In the genomic region with DNA sequence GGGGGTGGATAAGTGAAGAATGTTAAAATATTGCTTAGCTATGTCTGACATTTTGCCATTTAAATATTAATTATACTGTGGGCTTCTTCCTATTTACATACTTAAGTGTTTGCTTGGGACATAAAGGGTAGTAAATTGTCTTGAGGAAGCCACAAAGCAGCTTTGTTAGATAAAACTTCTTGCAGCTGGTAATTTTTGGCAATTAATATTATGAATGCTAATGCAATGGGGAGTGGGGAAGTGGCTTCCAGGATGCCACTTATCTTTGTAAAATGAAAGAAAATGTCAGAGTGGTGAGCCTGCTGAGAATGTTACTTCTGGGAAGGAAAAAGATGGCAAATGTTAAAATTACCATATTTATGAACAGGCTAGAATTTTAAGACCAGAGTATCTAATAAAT, we compare ENCODE assay signal across 23 mouse cellular contexts.
DNase-seq lines count a peak whose midpoint lies in the region; ATAC-seq and TF ChIP-seq lines count a peak whose summit lies in the region.
"Had no signal": no experiment of that assay in that cellular context is flagged by ENCODE, and none has a peak within 500 bp of the region (broad histone marks: within the 10 kb centered on the region; RNA-seq: fewer than 3 reads in every experiment).

No protein-coding gene starts in this region.

- 0 out of 2 replicates have a peak, but pooled peaks have one; percentile 8 for ATAC-seq in forebrain, embryonic 13.5 days
- peak; percentile 45; the same call in 1 of the 2 replicates for ATAC-seq in forebrain, embryonic 16.5 days
- no peak for ATAC-seq in forebrain, postnatal 0 days
- ATAC-seq in midbrain, embryonic 14.5 days (ENCODE audit: low FRiP score, low TSS enrichment): no peak
- ATAC-seq in midbrain, embryonic 16.5 days: no peak
- ATAC-seq: CD4-positive, CD25-positive, alpha-beta regulatory T cell, adult 4 months had no signal

- no peaks in the 10 kb centered on the region for H3K36me3 ChIP-seq in forebrain, embryonic 13.5 days (ENCODE audit: poor library complexity, severe bottlenecking)
- H3K36me3 ChIP-seq in forebrain, embryonic 10.5 days (replicated peaks): no peaks in the 10 kb centered on the region
- H3K36me3 ChIP-seq in forebrain, embryonic 16.5 days (ENCODE audit: control insufficient read depth, insufficient read depth): no peaks in the 10 kb centered on the region
- no peaks in the 10 kb centered on the region for H3K36me3 ChIP-seq in forebrain, postnatal 0 days (ENCODE audit: insufficient read depth)
- no peaks in the 10 kb centered on the region for H3K36me3 ChIP-seq in midbrain, embryonic 14.5 days (ENCODE audit: control insufficient read depth, insufficient read depth, low read length)
- no peaks in the 10 kb centered on the region for H3K36me3 ChIP-seq in midbrain, embryonic 16.5 days (ENCODE audit: control insufficient read depth, insufficient read depth, low read length)
- H3K36me3 ChIP-seq: embryonic facial prominence, embryonic 13.5 days; embryonic facial prominence, embryonic 15.5 days; G1E had no signal

- TF ChIP-seq CTCF in forebrain, postnatal 0 days (IDR thresholded peaks at IDR 0.05; ENCODE audit: low read depth): no peak

- H3K9ac ChIP-seq in forebrain, embryonic 13.5 days: no peak overlapping the region
- H3K9ac ChIP-seq in forebrain, embryonic 16.5 days (replicated peaks; ENCODE audit: low read depth, low read length): no peak overlapping the region
- no peak overlapping the region for H3K9ac ChIP-seq in forebrain, postnatal 0 days
- no peak overlapping the region for H3K9ac ChIP-seq in midbrain, embryonic 14.5 days (replicated peaks; ENCODE audit: low read length)
- H3K9ac ChIP-seq in midbrain, embryonic 16.5 days (ENCODE audit: low read depth, low read length): no peak overlapping the region
- H3K9ac ChIP-seq: embryonic facial prominence, embryonic 13.5 days; embryonic facial prominence, embryonic 15.5 days had no signal

- DNase-seq in forebrain, embryonic 10.5 days (ENCODE audit: extremely low spot score, low spot score): no peak
- DNase-seq in forebrain, postnatal 0 days: no peak
- DNase-seq in midbrain, embryonic 14.5 days: peak; percentile 5
- no peak for DNase-seq in cerebellum, postnatal 10 days
- DNase-seq: adrenal gland, adult 2 months; adrenal gland, postnatal 10 days; adrenal gland, postnatal 25 days; B cell, adult 2 months; cerebellum, adult 11-12 months; cerebellum, adult 2 months; cerebellum, adult 9-10 months; cerebellum, postnatal 14 days; cerebellum, postnatal 36 days; embryo, embryonic 11 days had no signal

- no peak overlapping the region for H3K27ac ChIP-seq in forebrain, embryonic 13.5 days
- no peak overlapping the region for H3K27ac ChIP-seq in forebrain, embryonic 10.5 days
- H3K27ac ChIP-seq in forebrain, embryonic 16.5 days (ENCODE audit: low read length): no peak overlapping the region
- H3K27ac ChIP-seq in forebrain, postnatal 0 days (ENCODE audit: low read depth, low read length): no peak overlapping the region
- no peak overlapping the region for H3K27ac ChIP-seq in midbrain, embryonic 14.5 days (replicated peaks; ENCODE audit: low read depth, low read length)
- no peak overlapping the region for H3K27ac ChIP-seq in midbrain, embryonic 16.5 days (ENCODE audit: low read length)
- H3K27ac ChIP-seq: embryonic facial prominence, embryonic 13.5 days; embryonic facial prominence, embryonic 15.5 days had no signal

- H3K4me3 ChIP-seq in forebrain, embryonic 13.5 days: no peak overlapping the region
- H3K4me3 ChIP-seq in forebrain, embryonic 10.5 days: no peak overlapping the region
- no peak overlapping the region for H3K4me3 ChIP-seq in forebrain, embryonic 16.5 days (replicated peaks; ENCODE audit: low read length)
- no peak overlapping the region for H3K4me3 ChIP-seq in forebrain, postnatal 0 days (ENCODE audit: low read depth, low read length)
- no peak overlapping the region for H3K4me3 ChIP-seq in midbrain, embryonic 14.5 days (replicated peaks; ENCODE audit: low read depth, low read length)
- H3K4me3 ChIP-seq in midbrain, embryonic 16.5 days (ENCODE audit: low read depth, low read length): no peak overlapping the region
- H3K4me3 ChIP-seq: embryonic facial prominence, embryonic 13.5 days; embryonic facial prominence, embryonic 15.5 days; erythroblast, embryonic 14.5 days had no signal

- no peak overlapping the region for H3K4me2 ChIP-seq in forebrain, embryonic 13.5 days
- no peak overlapping the region for H3K4me2 ChIP-seq in forebrain, embryonic 16.5 days (ENCODE audit: low read length)
- H3K4me2 ChIP-seq in forebrain, postnatal 0 days (ENCODE audit: low read depth): no peak overlapping the region
- no peak overlapping the region for H3K4me2 ChIP-seq in midbrain, embryonic 14.5 days (ENCODE audit: low read length)
- no peak overlapping the region for H3K4me2 ChIP-seq in midbrain, embryonic 16.5 days (ENCODE audit: low read length)
- H3K4me2 ChIP-seq: embryonic facial prominence, embryonic 13.5 days; embryonic facial prominence, embryonic 15.5 days had no signal

- no peaks in the 10 kb centered on the region for H3K27me3 ChIP-seq in forebrain, embryonic 13.5 days
- H3K27me3 ChIP-seq in forebrain, embryonic 10.5 days (ENCODE audit: poor library complexity, severe bottlenecking): no peaks in the 10 kb centered on the region
- H3K27me3 ChIP-seq in forebrain, embryonic 16.5 days (replicated peaks; ENCODE audit: control insufficient read depth, insufficient read depth, low read length): no peaks in the 10 kb centered on the region
- no peaks in the 10 kb centered on the region for H3K27me3 ChIP-seq in forebrain, postnatal 0 days (ENCODE audit: insufficient read depth, low read length)
- no peaks in the 10 kb centered on the region for H3K27me3 ChIP-seq in midbrain, embryonic 14.5 days (ENCODE audit: control insufficient read depth, insufficient read depth, low read length)
- no peaks in the 10 kb centered on the region for H3K27me3 ChIP-seq in midbrain, embryonic 16.5 days (ENCODE audit: control insufficient read depth, insufficient read depth, low read depth, low read length)
- H3K27me3 ChIP-seq: CH12.LX; embryonic facial prominence, embryonic 13.5 days; embryonic facial prominence, embryonic 15.5 days had no signal

- no peaks in the 10 kb centered on the region for H3K4me1 ChIP-seq in forebrain, embryonic 13.5 days
- H3K4me1 ChIP-seq in forebrain, embryonic 10.5 days: no peaks in the 10 kb centered on the region
- H3K4me1 ChIP-seq in forebrain, embryonic 16.5 days (replicated peaks; ENCODE audit: control insufficient read depth, insufficient read depth, low read length): no peaks in the 10 kb centered on the region
- H3K4me1 ChIP-seq in forebrain, postnatal 0 days (ENCODE audit: insufficient read depth): no peaks in the 10 kb centered on the region
- no peaks in the 10 kb centered on the region for H3K4me1 ChIP-seq in midbrain, embryonic 14.5 days (ENCODE audit: control insufficient read depth, insufficient read depth, low read length)
- H3K4me1 ChIP-seq in midbrain, embryonic 16.5 days (ENCODE audit: control insufficient read depth, insufficient read depth, low read length): no peaks in the 10 kb centered on the region
- H3K4me1 ChIP-seq: embryonic facial prominence, embryonic 13.5 days; embryonic facial prominence, embryonic 15.5 days had no signal

- H3K9me3 ChIP-seq in forebrain, embryonic 13.5 days (replicated peaks): no peaks in the 10 kb centered on the region
- no peaks in the 10 kb centered on the region for H3K9me3 ChIP-seq in forebrain, embryonic 10.5 days
- no peaks in the 10 kb centered on the region for H3K9me3 ChIP-seq in forebrain, embryonic 16.5 days (ENCODE audit: control insufficient read depth, low read length)
- no peaks in the 10 kb centered on the region for H3K9me3 ChIP-seq in forebrain, postnatal 0 days (ENCODE audit: low read length)
- H3K9me3 ChIP-seq in midbrain, embryonic 14.5 days (ENCODE audit: control insufficient read depth, low read length): no peaks in the 10 kb centered on the region
- no peaks in the 10 kb centered on the region for H3K9me3 ChIP-seq in midbrain, embryonic 16.5 days (replicated peaks; ENCODE audit: control insufficient read depth, low read length, poor library complexity, severe bottlenecking)
- H3K9me3 ChIP-seq: embryonic facial prominence, embryonic 13.5 days; embryonic facial prominence, embryonic 15.5 days; G1E had no signal

Comparison
In these comparisons a context has a peak if more than half of its experiments do, and no peak if none do; other contexts are left out.
1. ATAC-seq: peak in forebrain, embryonic 13.5 days (single experiment) and forebrain, embryonic 16.5 days (single experiment); none in forebrain, postnatal 0 days (single experiment), midbrain, embryonic 14.5 days (single experiment) and midbrain, embryonic 16.5 days (single experiment).